Mouse (Mus musculus) kidney, embryonic 16.5 days (tissue): ENCODE data around the gene Wbp1. TPM values are rescaled to one million over a fixed set of nuclear protein-coding genes. Genes with fewer than 3 reads are reported as not detected.
A peak's percentile ranks its signal among the peaks of the same experiment; 100 is the strongest.

Experiments
- ATAC-seq: fragments of 200-750 bp; cut with Nextera tagmentation; 2 replicates; pipeline ENCODE4 v1.8.0; 2017; ENCODE audit warnings: moderate TSS enrichment; ENCODE audit not compliant: low FRiP score, low TSS enrichment
- H3K27ac ChIP-seq: fragments of 300-500 bp; sonication (generic); 2 replicates; pipeline ENCODE4 v1.5.1; 2014; ENCODE audit warnings: low read length
- H3K27me3 ChIP-seq: fragments of 300-500 bp; sonication (generic); 2 replicates; pipeline ENCODE4 v1.6.1; 2014; ENCODE audit warnings: low read length, control low read depth, mixed read lengths; ENCODE audit not compliant: insufficient read depth
- H3K36me3 ChIP-seq: fragments of 300-500 bp; sonication (generic); 2 replicates; pipeline ENCODE4 v1.6.1; 2014; ENCODE audit warnings: low read length, control low read depth, mixed read lengths; ENCODE audit not compliant: insufficient read depth
- H3K4me1 ChIP-seq: fragments of 300-500 bp; sonication (generic); 2 replicates; pipeline ENCODE4 v1.6.1; 2014; ENCODE audit warnings: low read length, control low read depth, mixed read lengths; ENCODE audit not compliant: insufficient read depth
- H3K4me2 ChIP-seq: fragments of 300-500 bp; sonication (generic); replicated peaks from 2 replicates; pipeline ENCODE4 v1.6.1; 2014; ENCODE audit warnings: low read depth, low read length
- H3K4me3 ChIP-seq: fragments of 300-500 bp; sonication (generic); 2 replicates; pipeline ENCODE4 v1.5.1; 2014; ENCODE audit warnings: mild to moderate bottlenecking, low read length
- H3K9ac ChIP-seq: fragments of 300-500 bp; sonication (generic); replicated peaks from 2 replicates; pipeline ENCODE4 v1.6.1; 2014; ENCODE audit warnings: low read length
- H3K9me3 ChIP-seq: fragments of 300-500 bp; sonication (generic); 2 replicates; pipeline ENCODE4 v1.6.1; 2016; ENCODE audit warnings: low read length, control low read depth
- WGBS: fragments of 180-500 bp; shearing (Covaris S2); extraction: QIAGEN DNeasy Blood & Tissue Kit; methylation state at CpG from one replicate; pipeline ENCODE4 v1.1.7; 2014; 5-methylcytosine and 5-hydroxymethylcytosine counted together
- microRNA counts: library from miRNA; unstranded; fragments of <30 nt; microRNA quantifications from one replicate; lab custom pipeline; 2016
- microRNA-seq: library from miRNA; unstranded; fragments of <30 nt; microRNA quantifications from one replicate; pipeline ENCODE4, GENCODE M21; 2016
- polyA plus RNA-seq: library from polyadenylated mRNA; unstranded; fragments of >200 nt; fragmentation: Nextera tagmentation; extraction: Ambion mirVana; gene quantifications from 2 replicates; pipeline ENCODE4 v1.2.1, GENCODE M21; 2015

Gene Wbp1
- polyA plus RNA-seq, 1 experiment from 2014 or later, result 160 TPM

DNA sequence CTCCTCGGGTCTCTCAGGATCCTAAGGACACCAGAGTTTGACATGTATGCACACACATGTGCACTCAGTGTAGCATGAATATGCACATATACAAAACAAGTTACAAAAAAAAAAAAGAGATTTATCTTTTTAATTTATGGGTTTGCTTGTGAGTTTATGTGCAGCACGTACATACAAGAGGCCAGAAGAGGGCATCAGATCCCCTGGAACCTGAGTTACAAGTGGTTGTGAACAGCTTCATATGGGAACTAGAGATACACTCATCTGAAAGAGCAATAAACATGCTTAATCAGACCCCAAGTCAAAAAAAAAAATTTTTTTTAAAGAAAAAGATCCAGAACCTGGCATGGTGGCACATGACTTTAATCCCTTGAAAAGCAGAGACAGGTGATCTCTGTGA lies 46.4 kb downstream of the Wbp1 start:
- Histone ChIP-seq H3K9me3 (no peaks in the 10 kb centered on the region), H3K4me2 (no peak overlapping the region), H3K9ac (no peak overlapping the region), H3K27ac (no peak overlapping the region), H3K27me3 (peaks cover 65% of the 10 kb centered on the region), H3K4me3 (no peak overlapping the region), H3K36me3 (peaks cover 2% of the 10 kb centered on the region; the same call in 1 of the 2 replicates), H3K4me1 (peaks cover 29% of the 10 kb centered on the region)
- ATAC-seq, result no peak
- WGBS, result 17% methylated on average over 2 of the region's 2 CpGs

DNA sequence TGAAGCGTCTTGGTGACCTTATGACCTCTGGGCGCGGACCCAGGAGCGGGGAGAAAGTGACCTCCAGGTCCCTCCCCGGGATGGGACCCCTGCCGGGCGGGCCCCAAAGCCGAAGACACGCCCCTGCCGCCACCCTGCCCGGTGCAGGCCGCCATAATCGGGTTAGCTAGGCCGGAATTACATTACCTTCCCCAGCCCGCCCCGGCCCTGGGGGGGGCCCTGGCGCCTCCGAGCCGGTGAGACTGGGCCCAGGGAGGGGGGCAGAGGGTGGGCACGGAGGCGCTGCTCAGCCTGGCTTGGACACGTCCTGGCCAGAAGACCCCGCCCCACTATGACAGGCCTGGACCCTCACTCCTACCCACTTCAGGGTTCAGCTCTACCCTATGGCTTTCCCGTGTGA lies 50.1 kb downstream of the Wbp1 start:
- Histone ChIP-seq H3K4me1 (peaks cover 25% of the 10 kb centered on the region), H3K36me3 (no peaks in the 10 kb centered on the region), H3K9ac (no peak overlapping the region), H3K27me3 (peaks cover 95% of the 10 kb centered on the region), H3K4me3 (peak overlapping the region; percentile 30), H3K9me3 (no peaks in the 10 kb centered on the region), H3K27ac (no peak overlapping the region), H3K4me2 (peak overlapping the region; percentile 26; the same call in 1 of the 2 replicates)
- under 1% methylated on average over 17 of the region's 24 CpGs for whole genome bisulfite sequencing
- peak; percentile 40 for ATAC-seq

DNA sequence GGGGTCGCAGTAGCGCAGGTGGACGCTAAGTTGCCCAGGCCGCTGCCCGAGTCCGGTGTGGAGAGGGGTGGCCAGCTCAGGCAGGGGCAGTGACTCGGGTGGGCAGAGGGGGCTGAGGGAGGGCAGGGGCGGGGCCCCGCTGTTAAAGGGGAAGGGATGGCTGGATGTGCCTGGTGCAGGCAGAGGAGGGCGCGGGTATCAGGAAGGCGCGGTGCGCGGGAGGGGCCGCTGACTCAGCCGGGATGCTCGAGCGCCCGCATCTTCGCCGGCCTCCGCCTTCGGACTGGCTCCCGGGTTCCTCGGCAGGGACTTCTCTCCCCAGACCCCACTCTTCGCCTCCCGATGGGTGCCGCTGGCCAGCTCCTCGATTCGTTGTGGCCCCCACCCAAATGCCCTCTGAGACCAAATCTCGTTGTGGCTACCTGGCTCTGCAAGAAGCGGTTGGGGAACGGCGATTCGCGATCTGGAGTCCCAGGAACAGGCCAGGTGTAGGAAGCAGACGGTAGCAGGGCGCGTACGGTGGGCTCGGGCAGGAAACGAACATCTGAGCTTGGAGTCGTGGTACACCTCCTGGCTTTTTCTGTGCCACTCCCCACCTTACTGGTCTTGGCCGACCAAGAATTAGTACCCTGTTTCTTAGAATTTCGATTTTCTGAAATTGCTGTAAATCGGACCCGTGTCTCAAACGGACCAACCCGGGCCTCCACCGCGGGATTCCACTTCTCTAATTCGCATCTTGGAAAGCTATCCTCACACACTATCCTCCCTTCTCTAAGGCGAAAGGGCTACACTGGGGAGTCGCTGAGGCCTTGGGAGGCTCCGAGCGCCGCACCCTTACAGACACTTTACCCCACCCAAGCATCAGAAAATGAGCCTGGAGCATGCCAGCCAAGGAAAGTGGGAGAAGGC lies 50.8 kb downstream of the Wbp1 start:
- ATAC-seq, result peak; percentile 32; the same call in 1 of the 2 replicates
- H3K4me3 ChIP-seq, result peak overlapping the region; percentile 38
- no peaks in the 10 kb centered on the region for H3K36me3 ChIP-seq
- WGBS, result under 1% methylated on average over 57 of the region's 58 CpGs
- H3K4me2 ChIP-seq, result peak overlapping the region; percentile 44
- no peak overlapping the region for H3K27ac ChIP-seq
- H3K27me3 ChIP-seq, result peaks cover 95% of the 10 kb centered on the region
- H3K4me1 ChIP-seq, result peaks cover 25% of the 10 kb centered on the region
- H3K9me3 ChIP-seq, result no peaks in the 10 kb centered on the region
- H3K9ac ChIP-seq, result no peak overlapping the region

DNA sequence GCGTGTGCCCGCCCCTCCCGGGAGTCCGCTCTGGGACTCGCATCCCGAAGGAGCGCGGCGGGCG lies 51.3 kb downstream of the Wbp1 start, which contains the start of gene Tlx2:
Tlx2 (minus strand) TSS at position 47 of the 64 bp plus-strand sequence.
- Histone ChIP-seq H3K9me3 (no peaks in the 10 kb centered on the region), H3K27me3 (peaks cover 96% of the 10 kb centered on the region), H3K36me3 (no peaks in the 10 kb centered on the region), H3K4me2 (peak within 1 kb of the TSS; percentile 54), H3K4me3 (peak within 1 kb of the TSS; percentile 38), H3K27ac (no peak within 1 kb of the TSS), H3K4me1 (peaks cover 25% of the 10 kb centered on the region), H3K9ac (no peak within 1 kb of the TSS; the same call in 1 of the 2 replicates)
- 1% methylated on average over 10 of the region's 10 CpGs for WGBS
- no peak for ATAC-seq

DNA sequence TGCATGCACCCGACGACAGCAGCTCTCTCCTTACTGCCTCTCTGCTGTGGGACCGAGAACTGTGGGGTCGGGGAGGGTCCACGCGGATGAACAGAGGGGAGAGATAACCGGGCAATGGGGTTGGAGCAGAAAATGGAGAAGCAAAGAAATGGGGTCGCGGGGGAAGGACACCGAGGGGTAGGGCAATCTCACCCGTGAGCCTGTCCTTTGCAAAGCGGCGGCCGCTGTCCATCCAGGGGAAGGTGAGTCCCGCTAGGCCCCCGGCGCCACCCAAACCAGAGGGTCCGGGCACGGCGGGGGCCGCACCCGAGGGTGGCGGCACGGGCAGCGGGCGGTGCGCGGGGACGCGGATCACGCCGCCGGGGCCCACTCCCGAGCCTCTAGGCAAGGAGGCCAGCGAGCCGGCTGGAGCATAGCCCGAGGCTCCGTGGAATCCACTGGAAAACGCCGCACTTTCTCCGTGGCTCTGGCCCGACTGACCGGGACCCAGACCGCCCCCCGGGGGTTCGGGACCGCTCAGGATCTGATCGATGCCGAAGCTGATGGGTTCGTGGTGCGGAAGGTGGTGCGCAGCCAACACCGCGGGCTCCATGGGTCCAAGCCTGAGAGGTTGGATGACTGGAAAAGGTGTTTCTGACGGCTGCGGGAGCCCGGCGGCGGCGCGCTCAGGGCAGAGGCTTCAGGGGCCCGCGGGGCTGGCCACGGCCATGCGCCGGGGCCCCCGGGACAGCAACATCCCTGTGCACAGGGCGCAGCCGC lies 51.7 kb downstream of the Wbp1 start:
- no peak overlapping the region; the same call in 1 of the 2 replicates for H3K9ac ChIP-seq
- H3K4me3 ChIP-seq, result peak overlapping the region; percentile 38
- H3K27ac ChIP-seq, result no peak overlapping the region
- peak overlapping the region; percentile 44 for H3K4me2 ChIP-seq
- H3K27me3 ChIP-seq, result peaks cover 97% of the 10 kb centered on the region
- H3K4me1 ChIP-seq, result peaks cover 25% of the 10 kb centered on the region
- WGBS, result under 1% methylated on average over 69 of the region's 69 CpGs
- H3K9me3 ChIP-seq, result no peaks in the 10 kb centered on the region
- peak; percentile 22; the same call in 1 of the 2 replicates for ATAC-seq
- H3K36me3 ChIP-seq, result no peaks in the 10 kb centered on the region

MicroRNAs encoded within 50 kb of the gene (microRNA counts, 519-probe panel; counts per million panel counts)
- 971 counts per million, percentile 37 among the panel's probes with 10 or more counts for microRNA mmu-miR-3470a+mmu-miR-3470b (lab: Ali Mortazavi, UCI)

Small RNAs within 50 kb of the gene (microRNA-seq; reads per million reads assigned to microRNA genes)
- gene Mir3470a, result not detected

Other genes with a start within 250 kb of the Wbp1 start
- gene Sema4f, start 181.8 kb downstream of the Wbp1 start, polyA plus RNA-seq, result 1.1 and 1.6 TPM in 2 replicates
- 0.29 and 0.69 TPM in 2 replicates for gene M1ap, start 174.7 kb downstream of the Wbp1 start, polyA plus RNA-seq
- 14.5 and 14.8 TPM in 2 replicates for gene Dok1, start 88.1 kb downstream of the Wbp1 start, polyA plus RNA-seq
- 24.4 and 26.1 TPM in 2 replicates for gene Loxl3, start 87.4 kb downstream of the Wbp1 start, polyA plus RNA-seq
- 244 and 260 TPM in 2 replicates for gene Aup1, start 67.0 kb downstream of the Wbp1 start, polyA plus RNA-seq
- gene Htra2, start 66.3 kb downstream of the Wbp1 start, polyA plus RNA-seq, result 91.9 and 94.3 TPM in 2 replicates
- gene Dqx1, start 63.7 kb downstream of the Wbp1 start, polyA plus RNA-seq, result 5.0 and 5.2 TPM in 2 replicates
- gene Tlx2, start 51.3 kb downstream of the Wbp1 start, polyA plus RNA-seq, result 0.49 and 0.73 TPM in 2 replicates
- gene Pcgf1, start 43.7 kb downstream of the Wbp1 start, polyA plus RNA-seq, result 43.1 and 44.5 TPM in 2 replicates
- 8.6 TPM in 2 replicates for gene Lbx2, start 35.2 kb downstream of the Wbp1 start, polyA plus RNA-seq
- 3.5 and 3.9 TPM in 2 replicates for gene Ccdc142, start 20.0 kb downstream of the Wbp1 start, polyA plus RNA-seq
- 2.8 and 3.3 TPM in 2 replicates for gene Gm42688, start 19.9 kb downstream of the Wbp1 start, polyA plus RNA-seq
- 131 and 143 TPM in 2 replicates for gene Mrpl53, start 12.5 kb downstream of the Wbp1 start, polyA plus RNA-seq
- 10.6 and 34.9 TPM in 2 replicates for gene Mogs, start 6.1 kb downstream of the Wbp1 start, polyA plus RNA-seq
- gene Ino80b, start 3.9 kb upstream of the Wbp1 start, polyA plus RNA-seq, result 14.2 TPM in 2 replicates
- 43.0 and 43.9 TPM in 2 replicates for gene Rtkn, start 13.9 kb upstream of the Wbp1 start, polyA plus RNA-seq
- gene Wdr54, start 34.8 kb upstream of the Wbp1 start, polyA plus RNA-seq, result 7.7 and 8.0 TPM in 2 replicates
- gene 1700003E16Rik, start 34.8 kb upstream of the Wbp1 start, polyA plus RNA-seq, result 2.6 and 2.8 TPM in 2 replicates
- gene Dctn1, start 44.4 kb upstream of the Wbp1 start, polyA plus RNA-seq, result 97.7 and 101 TPM in 2 replicates
- gene Slc4a5, start 98.3 kb upstream of the Wbp1 start, polyA plus RNA-seq, result 0.72 and 0.91 TPM in 2 replicates
- 38.5 and 40.5 TPM in 2 replicates for gene Mthfd2, start 204.3 kb upstream of the Wbp1 start, polyA plus RNA-seq
- gene Mob1a, start 204.5 kb upstream of the Wbp1 start, polyA plus RNA-seq, result 70.0 and 73.8 TPM in 2 replicates
- gene Bola3, start 227.6 kb upstream of the Wbp1 start, polyA plus RNA-seq, result 136 and 142 TPM in 2 replicates